ENCODE assay signal across 8 mouse cellular contexts in genomic region chr15:102135522-102136128, GRCm38 (mm10). TPM values are rescaled to one million over a fixed set of nuclear protein-coding genes. Genes with fewer than 3 reads are reported as not detected.
DNase-seq lines count a peak whose midpoint lies in the region; ATAC-seq and TF ChIP-seq lines count a peak whose summit lies in the region.

No protein-coding gene starts in this region.

- TF ChIP-seq POLR2A in testis, adult 2 months (IDR thresholded peaks at IDR 0.05; ENCODE audit: control insufficient read depth, low read depth, low read length): no peak

- 2% methylated on average over 35 of the region's 35 CpGs for WGBS in liver, embryonic 11.5 days

- peaks cover 7% of the 10 kb centered on the region for H3K4me1 ChIP-seq in testis, adult 2 months (ENCODE audit: control insufficient read depth, insufficient read depth, low read length)
- peaks cover 18% of the 10 kb centered on the region for H3K4me1 ChIP-seq in liver, embryonic 11.5 days (replicated peaks; ENCODE audit: control insufficient read depth, insufficient read depth, low read length)

- peak overlapping the region; percentile 79 for H3K9ac ChIP-seq in liver, embryonic 11.5 days (ENCODE audit: low read depth, low read length)

- H3K27me3 ChIP-seq in testis, adult 2 months (ENCODE audit: control insufficient read depth, insufficient read depth, low read length): no peaks in the 10 kb centered on the region
- H3K27me3 ChIP-seq in liver, embryonic 11.5 days (replicated peaks; ENCODE audit: control insufficient read depth, insufficient read depth, low read length): no peaks in the 10 kb centered on the region

- ATAC-seq in frontal cortex, adult (ENCODE audit: low TSS enrichment): peak; percentile 39
- peak; percentile 73 for ATAC-seq in liver, embryonic 11.5 days (replicated peaks; ENCODE audit: low FRiP score)

- no peak for DNase-seq in frontal cortex, postnatal 36 days (ENCODE audit: low spot score in 2 of 2)
- DNase-seq in testis, postnatal 10 days (ENCODE audit: low spot score): no peak
- no peak for DNase-seq in liver, embryonic 11.5 days (ENCODE audit: low spot score)
- no peak for DNase-seq in retina, postnatal 1 day
- no peak for DNase-seq in layer of hippocampus, adult 9-11 months
- DNase-seq in testis, postnatal 14 days (ENCODE audit: low spot score): no peak

- no peaks in the 10 kb centered on the region for H3K36me3 ChIP-seq in testis, adult 2 months (ENCODE audit: control insufficient read depth, insufficient read depth, low read length)
- peaks cover 16% of the 10 kb centered on the region for H3K36me3 ChIP-seq in liver, embryonic 11.5 days (ENCODE audit: control insufficient read depth, insufficient read depth, low read length)

- no peak for TF ChIP-seq CTCF in testis, adult 2 months (IDR thresholded peaks at IDR 0.05; ENCODE audit: control insufficient read depth, insufficient read depth, insufficient replicate concordance, low read depth, low read length)

- H3K4me2 ChIP-seq in liver, embryonic 11.5 days: peak overlapping the region; percentile 97

- H3K4me3 ChIP-seq in testis, adult 2 months (ENCODE audit: control insufficient read depth, low read depth, low read length): peak overlapping the region; percentile 94
- peak overlapping the region; percentile 83 for H3K4me3 ChIP-seq in liver, embryonic 11.5 days (ENCODE audit: low read depth, low read length)

- H3K27ac ChIP-seq in testis, adult 2 months (ENCODE audit: control insufficient read depth, insufficient read depth, low read depth, low read length): peak overlapping the region; percentile 82
- H3K27ac ChIP-seq in liver, embryonic 11.5 days (ENCODE audit: low read depth, low read length): peak overlapping the region; percentile 82

- no peaks in the 10 kb centered on the region for H3K9me3 ChIP-seq in liver, embryonic 11.5 days (ENCODE audit: control insufficient read depth, low read length)

RNA-seq across cellular contexts. Expression of gene Spryd3, which starts 0.4 kb away (rescaled TPM):
- 42.1 and 46.6 TPM in 2 replicates for polyA plus RNA-seq in testis, adult 2 months (2012; rRNA removed)
- 15.1 and 18.7 TPM in 2 replicates for polyA plus RNA-seq in liver, embryonic 11.5 days (2014; fragmentation: Nextera tagmentation; extraction: Ambion mirVana)

RNA-seq across cellular contexts. Expression of gene Igfbp6, which starts 8.5 kb away (rescaled TPM):
- 25.5 and 27.3 TPM in 2 replicates for polyA plus RNA-seq in testis, adult 2 months (2012; rRNA removed)
- 0.77 and 1.1 TPM in 2 replicates for polyA plus RNA-seq in liver, embryonic 11.5 days (2014; fragmentation: Nextera tagmentation; extraction: Ambion mirVana)

RNA-seq across cellular contexts. Expression of gene Soat2, which starts 14.7 kb away (rescaled TPM):
- polyA plus RNA-seq in testis, adult 2 months (2012; rRNA removed): 0.12 and 0.14 TPM in 2 replicates
- 31.4 and 36.2 TPM in 2 replicates for polyA plus RNA-seq in liver, embryonic 11.5 days (2014; fragmentation: Nextera tagmentation; extraction: Ambion mirVana)

RNA-seq across cellular contexts. Expression of gene Tns2, which starts 35.4 kb away (rescaled TPM):
- polyA plus RNA-seq in testis, adult 2 months (2012; rRNA removed): 6.5 and 6.9 TPM in 2 replicates
- polyA plus RNA-seq in liver, embryonic 11.5 days (2014; fragmentation: Nextera tagmentation; extraction: Ambion mirVana): 13.2 and 17.8 TPM in 2 replicates

Comparison
In these comparisons a context has a peak if more than half of its experiments do, and no peak if none do; other contexts are left out.
1. RNA of gene Igfbp6, which starts 8.5 kb away (polyA plus RNA-seq): 25.5 to 27.3 TPM in testis, adult 2 months; 0.77 to 1.1 TPM in liver, embryonic 11.5 days; every median in the first group is over 10 times any median in the second.
2. RNA of gene Soat2, which starts 14.7 kb away (polyA plus RNA-seq): 31.4 to 36.2 TPM in liver, embryonic 11.5 days; 0.12 to 0.14 TPM in testis, adult 2 months; every median in the first group is over 10 times any median in the second.